Mouse (Mus musculus): ENCODE data around the gene Nmrk2.

GRCm38 (mm10) chr10:81242021-81242420 is 40.2 kb upstream of the Nmrk2 start:
- TF ChIP-seq POLR2A (IDR thresholded peaks at IDR 0.05; ENCODE audit: low read depth, low read length) (no peak), CTCF (conservative IDR thresholded peaks at IDR 0.05; ENCODE audit: insufficient read depth, insufficient read length, low read depth, low read length) (no peak)
